Mouse (Mus musculus): ENCODE data around the gene Foxi1.

GRCm38 (mm10) chr11:34169464-34169894 is 38.4 kb downstream of the Foxi1 start:
- no peak for TF ChIP-seq CTCF (IDR thresholded peaks at IDR 0.05; ENCODE audit: insufficient read depth, low read depth, low read length)
- no peak for TF ChIP-seq POLR2A (IDR thresholded peaks at IDR 0.05; ENCODE audit: insufficient read depth, low read depth, low read length)

Data from olfactory bulb, adult 2 months (tissue).